Mouse (Mus musculus) heart, postnatal 0 days (tissue): Measurements from ENCODE around the gene Tenm2. TPM values are rescaled to one million over a fixed set of nuclear protein-coding genes. Genes with fewer than 3 reads are reported as not detected.

Source experiments
- ATAC-seq: fragments of 200-750 bp; cut with Nextera tagmentation; 2 replicates; pipeline ENCODE4 v1.8.0; 2017; ENCODE audit warnings: low read depth, moderate number of reproducible peaks, moderate library complexity; ENCODE audit not compliant: insufficient read depth
- DNase-seq: peaks from one replicate; pipeline ENCODE4 v3.0.0-alpha.2; 2016; ENCODE audit warnings: low spot score
- H3K27ac ChIP-seq: fragments of 300-500 bp; sonication (generic); 2 replicates; pipeline ENCODE4 v1.5.1; 2014; ENCODE audit warnings: low read depth, mild to moderate bottlenecking
- H3K27me3 ChIP-seq: fragments of 300-500 bp; sonication (generic); 2 replicates; pipeline ENCODE4 v1.6.1; 2014; ENCODE audit warnings: low read length, mixed read lengths; ENCODE audit not compliant: control insufficient read depth, insufficient read depth
- H3K36me3 ChIP-seq: fragments of 300-500 bp; sonication (generic); replicated peaks from 2 replicates; pipeline ENCODE4 v1.6.1; 2014; ENCODE audit warnings: low read length, mixed read lengths; ENCODE audit not compliant: control insufficient read depth, insufficient read depth
- H3K4me1 ChIP-seq: fragments of 300-500 bp; sonication (generic); 2 replicates; pipeline ENCODE4 v1.6.1; 2014; ENCODE audit warnings: antibody characterized with exemption; ENCODE audit not compliant: control insufficient read depth, insufficient read depth
- H3K4me2 ChIP-seq: fragments of 300-500 bp; sonication (generic); 2 replicates; pipeline ENCODE4 v1.6.1; 2014; ENCODE audit warnings: low read depth, mild to moderate bottlenecking, low read length, moderate library complexity
- H3K4me3 ChIP-seq: fragments of 300-500 bp; sonication (generic); 2 replicates; pipeline ENCODE4 v1.5.1; 2014; ENCODE audit warnings: low read depth, low read length
- H3K9ac ChIP-seq: fragments of 300-500 bp; sonication (generic); replicated peaks from 2 replicates; pipeline ENCODE4 v1.6.1; 2014; ENCODE audit warnings: low read depth, low read length, mixed read lengths
- H3K9me3 ChIP-seq: fragments of 300-500 bp; sonication (generic); replicated peaks from 2 replicates; pipeline ENCODE4 v1.6.1; 2016; ENCODE audit warnings: low read length; ENCODE audit not compliant: control insufficient read depth
- CTCF ChIP-seq: IDR thresholded peaks from 2 replicates; pipeline ENCODE4 v1.5.1; 2016; ENCODE audit warnings: antibody characterized with exemption, control low read depth, low read depth
- EP300 ChIP-seq: IDR thresholded peaks from 2 replicates; pipeline ENCODE4 v1.6.1; 2016; ENCODE audit warnings: antibody characterized with exemption, low read depth
- WGBS: fragments of 180-500 bp; shearing (Covaris S2); extraction: QIAGEN DNeasy Blood & Tissue Kit; methylation state at CpG from one replicate; pipeline ENCODE4 v1.1.7; 2014; 5-methylcytosine and 5-hydroxymethylcytosine counted together
- polyA plus RNA-seq: library from polyadenylated mRNA; unstranded; fragments of >200 nt; fragmentation: Nextera tagmentation; extraction: Ambion mirVana; gene quantifications from 2 replicates; pipeline ENCODE4 v1.2.1, GENCODE M21; 2015
- total RNA-seq: library from RNA; depleted of rRNA; stranded (reverse); fragments of >200 nt; gene quantifications from 2 replicates; pipeline ENCODE4 v1.2.3, GENCODE M21; 2014; ENCODE audit warnings: low replicate concordance

The Tenm2 gene
- total and polyA plus RNA-seq, 2 experiments from 2014 or later = 0.14 to 0.95 TPM

GRCm38 (mm10) chr11:36120591-36121409 lies 1115.0 kb downstream of the Tenm2 start:
- H3K36me3 ChIP-seq = no peaks in the 10 kb centered on the region
- TF ChIP-seq EP300 (no peak), CTCF (no peak)
- no peak overlapping the region for H3K27ac ChIP-seq
- no peaks in the 10 kb centered on the region for H3K9me3 ChIP-seq
- ATAC-seq (no peak), DNase-seq (no peak)
- H3K4me1 ChIP-seq = no peaks in the 10 kb centered on the region
- 61% methylated on average over 7 of the region's 7 CpGs for WGBS
- H3K4me2 ChIP-seq = no peak overlapping the region
- no peak overlapping the region for H3K4me3 ChIP-seq
- no peak overlapping the region for H3K9ac ChIP-seq
- H3K27me3 ChIP-seq = no peaks in the 10 kb centered on the region

GRCm38 (mm10) chr11:36113326-36113725 lies 1122.4 kb downstream of the Tenm2 start:
- H3K36me3 ChIP-seq = no peaks in the 10 kb centered on the region
- ATAC-seq (no peak), DNase-seq (no peak)
- H3K4me3 ChIP-seq = no peak overlapping the region
- WGBS = 72% methylated on average over 12 of the region's 12 CpGs
- TF ChIP-seq EP300 (no peak), CTCF (no peak)
- no peaks in the 10 kb centered on the region for H3K4me1 ChIP-seq
- no peak overlapping the region for H3K4me2 ChIP-seq
- no peak overlapping the region for H3K9ac ChIP-seq
- no peaks in the 10 kb centered on the region for H3K9me3 ChIP-seq
- H3K27me3 ChIP-seq = no peaks in the 10 kb centered on the region; the same call in 1 of the 2 replicates
- H3K27ac ChIP-seq = no peak overlapping the region

- no peak overlapping the region for H3K4me2 ChIP-seq
- no peak for DNase-seq
- H3K4me1 ChIP-seq = no peaks in the 10 kb centered on the region
- no peak overlapping the region for H3K4me3 ChIP-seq
- H3K9ac ChIP-seq = no peak overlapping the region
- H3K36me3 ChIP-seq = no peaks in the 10 kb centered on the region
- no peaks in the 10 kb centered on the region; the same call in 1 of the 2 replicates for H3K27me3 ChIP-seq
- TF ChIP-seq EP300 (no peak), CTCF (no peak)
- H3K9me3 ChIP-seq = no peaks in the 10 kb centered on the region
- no peak overlapping the region for H3K27ac ChIP-seq
- WGBS = 44% methylated on average over 12 of the region's 12 CpGs
- no peak for ATAC-seq
Measured at GRCm38 (mm10) chr11:36108970-36109731, 1126.6 kb downstream of the Tenm2 start.

GRCm38 (mm10) chr11:36107840-36108239 lies 1127.9 kb downstream of the Tenm2 start:
- TF ChIP-seq CTCF (no peak), EP300 (no peak)
- Histone ChIP-seq H3K9me3 (no peaks in the 10 kb centered on the region), H3K27me3 (no peaks in the 10 kb centered on the region; the same call in 1 of the 2 replicates), H3K36me3 (no peaks in the 10 kb centered on the region), H3K4me2 (no peak overlapping the region), H3K4me3 (no peak overlapping the region), H3K9ac (no peak overlapping the region), H3K27ac (no peak overlapping the region), H3K4me1 (no peaks in the 10 kb centered on the region)
- ATAC-seq = no peak
- DNase-seq = no peak
- 81% methylated on average over 6 of the region's 6 CpGs for WGBS

- ATAC-seq (no peak), DNase-seq (no peak)
- Histone ChIP-seq H3K9ac (no peak overlapping the region), H3K36me3 (no peaks in the 10 kb centered on the region), H3K4me1 (no peaks in the 10 kb centered on the region), H3K9me3 (no peaks in the 10 kb centered on the region), H3K4me2 (no peak overlapping the region), H3K27me3 (no peaks in the 10 kb centered on the region), H3K4me3 (no peak overlapping the region), H3K27ac (no peak overlapping the region)
- TF ChIP-seq EP300 (no peak), CTCF (no peak)
- 46% methylated on average over 10 of the region's 10 CpGs for WGBS
Measured at GRCm38 (mm10) chr11:36106639-36107038, 1129.1 kb downstream of the Tenm2 start.
